Mouse (Mus musculus): ENCODE measurements around the gene Olfr315. TPM values are rescaled to one million over a fixed set of nuclear protein-coding genes. Genes with fewer than 3 reads are reported as not detected.

Gene Olfr315
- not detected in 2 replicates for polyA plus RNA-seq (2015; fragmentation: Nextera tagmentation; extraction: Ambion mirVana)

GRCm38 (mm10) chr11:58772888-58773287, at the start of gene Olfr315:
Gene Olfr315, plus strand, starts transcription at chr11:58773188.

GRCm38 (mm10) chr11:58723914-58724313, 49.1 kb upstream of the Olfr315 start, which contains the start of gene Olfr318:
Gene Olfr318, minus strand, starts transcription at chr11:58724014.

GRCm38 (mm10) chr11:58738792-58739262, 34.2 kb upstream of the Olfr315 start, which contains the start of gene Olfr317:
Gene Olfr317, minus strand, starts transcription at chr11:58739212.

GRCm38 (mm10) chr11:58752434-58752833, 20.6 kb upstream of the Olfr315 start, which contains the start of gene Olfr316:
Gene Olfr316, plus strand, starts transcription at chr11:58752734.

GRCm38 (mm10) chr11:58782480-58783089, 9.6 kb downstream of the Olfr315 start, which contains the start of gene Olfr314:
Gene Olfr314, plus strand, starts transcription at chr11:58782952.

GRCm38 (mm10) chr11:58801558-58802228, 28.7 kb downstream of the Olfr315 start, which contains the start of gene Fam183b:
Gene Fam183b, minus strand, starts transcription at chr11:58801960.

GRCm38 (mm10) chr11:58814700-58815099, 41.7 kb downstream of the Olfr315 start, which contains the start of gene Olfr313:
Gene Olfr313, plus strand, starts transcription at chr11:58815000.

GRCm38 (mm10) chr11:58828937-58829336, 55.9 kb downstream of the Olfr315 start, which contains the start of gene Olfr312:
Gene Olfr312, plus strand, starts transcription at chr11:58829237.

Other genes with a start within 250 kb of the Olfr315 start
- not detected in 2 replicates for gene Olfr330, start 238.4 kb upstream of the Olfr315 start, polyA plus RNA-seq (2015; fragmentation: Nextera tagmentation; extraction: Ambion mirVana)
- not detected in 2 replicates for gene Olfr329-ps, start 226.8 kb upstream of the Olfr315 start, polyA plus RNA-seq (2015; fragmentation: Nextera tagmentation; extraction: Ambion mirVana)
- 0.07 TPM in 1 of 2 replicates, not detected in the other for gene Olfr328, start 217.6 kb upstream of the Olfr315 start, polyA plus RNA-seq (2015; fragmentation: Nextera tagmentation; extraction: Ambion mirVana)
- gene Olfr224, start 202.6 kb upstream of the Olfr315 start, polyA plus RNA-seq (2015; fragmentation: Nextera tagmentation; extraction: Ambion mirVana) = not detected in 2 replicates
- not detected in 2 replicates for gene Olfr325, start 195.5 kb upstream of the Olfr315 start, polyA plus RNA-seq (2015; fragmentation: Nextera tagmentation; extraction: Ambion mirVana)
- not detected in 2 replicates for gene Olfr324, start 178.1 kb upstream of the Olfr315 start, polyA plus RNA-seq (2015; fragmentation: Nextera tagmentation; extraction: Ambion mirVana)
- 0.14 and 0.19 TPM in 2 replicates for gene 2210407C18Rik, start 157.1 kb upstream of the Olfr315 start, polyA plus RNA-seq (2015; fragmentation: Nextera tagmentation; extraction: Ambion mirVana)
- not detected in 2 replicates for gene Olfr323, start 142.7 kb upstream of the Olfr315 start, polyA plus RNA-seq (2015; fragmentation: Nextera tagmentation; extraction: Ambion mirVana)
- 12.8 and 13.1 TPM in 2 replicates for gene Trim58, start 132.7 kb upstream of the Olfr315 start, polyA plus RNA-seq (2015; fragmentation: Nextera tagmentation; extraction: Ambion mirVana)
- 0.04 TPM in 2 replicates for gene Olfr322, start 114.4 kb upstream of the Olfr315 start, polyA plus RNA-seq (2015; fragmentation: Nextera tagmentation; extraction: Ambion mirVana)
- gene Olfr320, start 92.1 kb upstream of the Olfr315 start, polyA plus RNA-seq (2015; fragmentation: Nextera tagmentation; extraction: Ambion mirVana) = not detected in 2 replicates
- gene Olfr319, start 74.0 kb upstream of the Olfr315 start, polyA plus RNA-seq (2015; fragmentation: Nextera tagmentation; extraction: Ambion mirVana) = not detected in 2 replicates
- not detected in 2 replicates for gene Olfr318, start 49.2 kb upstream of the Olfr315 start, polyA plus RNA-seq (2015; fragmentation: Nextera tagmentation; extraction: Ambion mirVana)
- gene Olfr317, start 34.0 kb upstream of the Olfr315 start, polyA plus RNA-seq (2015; fragmentation: Nextera tagmentation; extraction: Ambion mirVana) = not detected in 2 replicates
- not detected in 2 replicates for gene Olfr316, start 20.5 kb upstream of the Olfr315 start, polyA plus RNA-seq (2015; fragmentation: Nextera tagmentation; extraction: Ambion mirVana)
- gene Olfr314, start 9.8 kb downstream of the Olfr315 start, polyA plus RNA-seq (2015; fragmentation: Nextera tagmentation; extraction: Ambion mirVana) = not detected in 2 replicates
- not detected in 2 replicates for gene Fam183b, start 28.8 kb downstream of the Olfr315 start, polyA plus RNA-seq (2015; fragmentation: Nextera tagmentation; extraction: Ambion mirVana)
- not detected in 2 replicates for gene Olfr313, start 41.8 kb downstream of the Olfr315 start, polyA plus RNA-seq (2015; fragmentation: Nextera tagmentation; extraction: Ambion mirVana)
- not detected in 2 replicates for gene Olfr312, start 56.0 kb downstream of the Olfr315 start, polyA plus RNA-seq (2015; fragmentation: Nextera tagmentation; extraction: Ambion mirVana)
- gene Olfr311, start 66.1 kb downstream of the Olfr315 start, polyA plus RNA-seq (2015; fragmentation: Nextera tagmentation; extraction: Ambion mirVana) = not detected in 2 replicates
- 2.7 and 3.0 TPM in 2 replicates for gene Gm12258, start 74.0 kb downstream of the Olfr315 start, polyA plus RNA-seq (2015; fragmentation: Nextera tagmentation; extraction: Ambion mirVana)
- gene 2810021J22Rik, start 94.0 kb downstream of the Olfr315 start, polyA plus RNA-seq (2015; fragmentation: Nextera tagmentation; extraction: Ambion mirVana) = 2.2 and 4.1 TPM in 2 replicates
- 6.0 and 6.6 TPM in 2 replicates for gene Zfp39, start 131.0 kb downstream of the Olfr315 start, polyA plus RNA-seq (2015; fragmentation: Nextera tagmentation; extraction: Ambion mirVana)
- gene Btnl10, start 144.7 kb downstream of the Olfr315 start, polyA plus RNA-seq (2015; fragmentation: Nextera tagmentation; extraction: Ambion mirVana) = 22.2 and 26.7 TPM in 2 replicates
- 175 TPM in 2 replicates for gene Rnf187, start 165.7 kb downstream of the Olfr315 start, polyA plus RNA-seq (2015; fragmentation: Nextera tagmentation; extraction: Ambion mirVana)
- 14.6 and 17.4 TPM in 2 replicates for gene Hist3h2ba, start 175.7 kb downstream of the Olfr315 start, polyA plus RNA-seq (2015; fragmentation: Nextera tagmentation; extraction: Ambion mirVana)
- 26.0 and 27.0 TPM in 2 replicates for gene Hist3h2a, start 181.5 kb downstream of the Olfr315 start, polyA plus RNA-seq (2015; fragmentation: Nextera tagmentation; extraction: Ambion mirVana)
- gene Trim17, start 181.5 kb downstream of the Olfr315 start, polyA plus RNA-seq (2015; fragmentation: Nextera tagmentation; extraction: Ambion mirVana) = 0.08 and 0.17 TPM in 2 replicates
- 14.6 and 17.4 TPM in 2 replicates for gene Trim11, start 204.9 kb downstream of the Olfr315 start, polyA plus RNA-seq (2015; fragmentation: Nextera tagmentation; extraction: Ambion mirVana)